Mouse (Mus musculus): ENCODE measurements around the gene Gm11146. TPM values are rescaled to one million over a fixed set of nuclear protein-coding genes. Genes with fewer than 3 reads are reported as not detected.
A peak's percentile ranks its signal among the peaks of the same experiment; 100 is the strongest.

The Gm11146 gene
- polyA plus RNA-seq, 1 experiment from 2014 or later, result not detected

- Histone ChIP-seq H3K4me2 (no peak overlapping the region), H3K4me3 (no peak overlapping the region), H3K9me3 (no peaks in the 10 kb centered on the region), H3K27me3 (replicated peaks) (no peaks in the 10 kb centered on the region), H3K36me3 (peaks cover 15% of the 10 kb centered on the region), H3K27ac (replicated peaks) (no peak overlapping the region), H3K4me1 (no peaks in the 10 kb centered on the region), H3K9ac (no peak overlapping the region)
- WGBS, result 74% methylated on average over 3 of the region's 3 CpGs
- ATAC-seq (ENCODE audit: extremely low read depth, insufficient number of reproducible peaks, low FRiP score, low TSS enrichment), result no peak
These were observed 50.8 kb downstream of the Gm11146 start for GRCm38 (mm10) chr16:77551051-77551450.

MicroRNA genes within 50 kb of the gene (microRNA counts, 519-probe panel; counts per million panel counts)
- microRNA mmu-miR-125b-5p (7,859 counts per million, percentile 100 among the panel's probes with 10 or more counts), microRNA mmu-miR-99a (6,268 counts per million, percentile 95 among the panel's probes with 10 or more counts)

Small RNA genes lying within 50 kb of the gene (microRNA-seq; reads per million reads assigned to microRNA genes)
- gene Mir125b-2 (653 reads per million, percentile 76 among the genes with 10 or more reads in this experiment), gene Mir99a (79,929 reads per million, percentile 99 among the genes with 10 or more reads in this experiment), gene Mirlet7c-1 (113 reads per million, percentile 56 among the genes with 10 or more reads in this experiment)

Data from heart, embryonic 13.5 days (tissue).